Mouse (Mus musculus) thymus, adult 2 months (tissue): Measurements from ENCODE around the gene Ddx42.

ENCODE experiments used
- CTCF ChIP-seq: fragments of 200-500 bp; IDR thresholded peaks from 2 replicates; pipeline ENCODE4 v1.5.1; 2012; ENCODE audit warnings: mild to moderate bottlenecking, control low read depth, low read length, moderate library complexity, borderline replicate concordance; ENCODE audit not compliant: control insufficient read depth, poor library complexity, insufficient read depth; ENCODE audit errors: extremely low read depth
- POLR2A ChIP-seq: fragments of 200-500 bp; IDR thresholded peaks from 2 replicates; pipeline ENCODE4 v1.6.1; 2012; ENCODE audit warnings: mild to moderate bottlenecking, low read length, control low read depth, moderate library complexity; ENCODE audit not compliant: control insufficient read depth, poor library complexity, insufficient read depth; ENCODE audit errors: extremely low read depth

DNA sequence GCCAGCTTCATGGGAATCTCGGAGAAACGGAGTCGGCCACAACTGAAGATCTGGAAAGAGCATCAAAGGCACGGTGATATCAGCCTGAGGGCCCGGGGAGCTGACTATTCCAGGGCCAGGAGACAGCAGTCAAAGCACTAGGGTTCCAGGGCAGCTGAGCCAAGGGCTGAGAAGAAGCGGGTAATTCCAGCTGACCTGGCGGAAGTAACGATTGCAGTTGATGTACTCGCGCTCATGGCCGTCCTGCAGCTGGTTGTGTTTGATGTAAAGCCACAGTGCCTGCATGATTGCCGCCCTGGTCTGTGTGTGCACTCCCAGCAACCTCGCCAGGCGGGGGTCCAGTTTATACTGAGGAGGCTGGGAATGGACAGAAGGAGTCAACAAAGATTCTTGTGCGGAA lies 48.3 kb downstream of the Ddx42 start:
- no peak for TF ChIP-seq CTCF
- no peak for TF ChIP-seq POLR2A
